Mouse (Mus musculus): ENCODE measurements at regions not wholly inside any gene's neighbourhood (a gene's known extent, or its start where the extent isn't known, plus 50 kb on each side); places are given as distances from the start of the nearest gene placed in this dataset.

DNA sequence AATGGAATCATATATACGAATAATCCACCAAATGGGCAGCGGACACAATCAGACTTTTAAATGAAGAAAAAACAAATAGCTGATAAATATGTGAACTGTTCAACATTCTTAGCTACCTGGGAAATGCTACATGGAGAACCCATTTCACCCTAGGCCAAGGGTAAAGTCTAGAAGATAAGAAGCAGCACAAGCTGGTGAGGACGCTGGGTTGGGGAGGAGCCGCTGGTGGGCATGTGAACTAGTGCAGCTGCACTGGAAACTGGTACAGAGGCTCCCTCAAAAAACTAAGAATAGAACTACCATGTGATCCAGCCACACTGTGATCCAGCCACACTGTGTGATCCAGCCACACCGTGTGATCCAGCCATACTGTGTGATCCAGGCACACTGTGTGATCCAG is 198.8 kb upstream of the Bmper start:
- in situ Hi-C loops (cut with MboI, MseI) = loop anchor here (10.0 kb wide), 1 partner anchor 409 kb away; no protein-coding TSS in a partner anchor

DNA sequence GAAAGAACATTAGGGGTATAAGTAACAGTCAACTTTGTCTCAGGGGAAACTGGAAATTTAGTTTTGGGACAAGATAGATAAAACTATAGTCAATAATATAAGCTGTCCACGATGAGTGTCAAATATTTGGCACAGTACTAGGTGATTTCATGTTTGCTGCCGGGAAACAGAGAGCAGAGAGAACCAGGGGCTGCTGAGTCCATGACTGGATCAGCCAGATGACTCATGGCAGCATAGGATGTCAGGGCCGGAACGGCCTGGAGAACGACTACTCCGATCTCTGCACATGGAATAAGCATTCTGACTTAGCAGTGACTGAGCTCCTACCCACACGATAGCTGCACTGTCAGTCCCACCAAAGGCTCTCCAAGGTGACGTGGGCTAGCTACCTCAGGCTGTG is 197.6 kb upstream of the Bmper start:
- in situ Hi-C loops (cut with MboI, MseI) = loop anchor here (5.0 to 10.0 kb wide), 2 partner anchors 410 to 473 kb away; no protein-coding TSS in a partner anchor

DNA sequence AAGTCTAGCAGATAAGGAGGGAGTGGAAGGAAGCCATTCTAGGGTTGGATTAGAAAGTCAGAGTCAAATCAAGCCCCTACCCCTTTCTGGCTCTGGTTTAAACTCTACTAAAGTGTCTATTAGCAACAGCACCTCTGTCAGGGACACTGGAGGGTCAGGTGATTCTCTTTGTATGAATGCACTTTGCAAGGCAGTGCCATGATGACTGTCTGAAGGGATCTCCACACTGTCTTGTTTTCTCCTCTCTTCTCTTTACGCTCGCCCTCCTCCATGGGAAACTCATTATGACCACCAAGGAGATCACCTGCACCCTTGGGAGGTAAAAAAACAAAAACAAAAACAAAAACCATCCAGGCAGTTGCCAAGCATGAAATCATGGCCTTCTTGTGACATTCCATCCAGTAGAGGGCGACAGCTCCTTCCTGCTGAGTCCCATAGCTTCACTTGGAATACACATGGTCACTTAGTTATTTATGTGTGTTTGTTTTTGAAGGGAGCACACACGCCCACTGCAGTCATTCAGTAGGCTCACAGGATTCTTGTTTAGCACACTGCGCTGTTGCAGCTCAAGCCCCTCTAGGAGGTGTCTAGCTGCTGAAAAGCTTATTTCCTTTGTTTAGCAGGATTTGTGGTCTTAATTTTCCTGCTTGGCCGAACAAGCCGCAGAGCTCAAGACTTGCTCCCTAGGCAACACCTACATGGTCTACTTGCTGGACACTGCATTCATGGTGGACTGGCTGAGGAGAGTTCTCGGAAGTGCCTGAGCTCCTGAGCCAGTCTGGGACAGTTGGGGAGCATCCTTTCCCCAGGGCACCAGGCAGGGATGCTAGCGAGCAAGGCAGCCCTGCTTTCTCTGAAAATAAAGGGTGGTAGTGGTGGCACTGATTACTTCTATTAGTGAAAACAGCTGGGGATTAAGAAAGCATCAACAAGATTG is 195.2 kb upstream of the Bmper start:
- in situ Hi-C loops (cut with MboI, MseI) = loop anchor here (5.0 to 10.0 kb wide), 2 partner anchors 413 to 475 kb away; no protein-coding TSS in a partner anchor

DNA sequence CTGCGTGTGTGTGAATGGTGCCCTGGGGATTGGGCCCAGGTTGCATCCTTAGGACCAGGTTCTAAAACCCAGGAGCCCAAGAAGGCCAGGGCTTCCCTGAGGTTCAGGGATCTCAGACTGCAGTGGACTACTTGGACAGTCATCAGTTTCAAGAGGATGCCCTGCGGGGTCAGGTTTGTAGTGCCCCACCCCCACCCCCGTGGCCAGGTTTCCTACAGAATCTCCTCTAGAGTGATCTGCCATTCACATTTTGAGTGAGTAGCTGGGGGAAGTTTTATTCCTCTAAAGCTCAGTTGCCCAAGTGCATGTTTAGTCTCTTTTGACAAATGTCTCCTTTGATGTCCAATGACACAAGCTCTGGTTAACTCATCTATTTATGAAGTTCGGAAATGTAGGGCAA is 193.5 kb upstream of the Bmper start:
- in situ Hi-C loops (cut with MboI, MseI) = loop anchor here (5.0 to 10.0 kb wide), 2 partner anchors 415 to 477 kb away; no protein-coding TSS in a partner anchor

DNA sequence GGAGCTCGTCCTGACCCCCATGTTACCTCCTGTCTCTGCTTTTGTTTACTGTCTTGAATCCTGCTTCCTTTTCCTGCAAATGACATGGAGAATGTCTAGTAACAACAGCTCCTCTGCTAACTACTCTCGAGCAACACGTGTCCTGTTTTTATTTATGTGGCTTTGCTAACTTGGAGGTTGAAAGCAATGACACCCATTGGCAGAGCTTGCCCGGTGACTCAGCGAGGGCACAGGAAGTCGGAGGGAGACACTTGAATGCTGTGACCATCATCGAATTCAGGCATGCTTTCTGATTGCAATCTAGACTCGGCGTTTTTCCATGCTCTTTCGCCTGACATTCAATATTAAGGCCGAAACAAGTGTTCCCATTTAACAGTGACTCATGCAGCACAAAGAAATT is 192.7 kb upstream of the Bmper start:
- in situ Hi-C loops (cut with MboI, MseI) = loop anchor here (5.0 kb wide), 2 partner anchors 182 to 313 kb away; no protein-coding TSS in a partner anchor

DNA sequence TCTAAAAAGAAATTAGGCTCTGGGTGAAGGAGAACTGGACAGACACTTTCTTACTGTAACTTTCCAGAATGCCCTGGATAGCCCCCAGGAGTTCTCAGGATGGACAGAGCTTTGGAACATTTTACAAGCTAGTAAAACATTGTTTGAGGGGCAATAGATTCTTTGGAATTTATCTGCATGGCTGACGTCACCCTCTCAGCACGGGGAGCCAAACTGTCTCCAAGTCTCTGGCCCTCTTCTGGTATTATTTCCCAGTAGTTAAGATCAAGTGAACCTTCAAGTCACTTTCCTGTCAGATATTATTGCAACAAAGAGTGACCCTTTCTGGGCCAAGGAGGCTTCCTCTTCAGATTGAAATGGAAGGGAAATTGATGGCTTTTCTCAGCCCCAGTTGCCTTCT is 192.3 kb upstream of the Bmper start:
- in situ Hi-C loops (cut with MboI, MseI) = loop anchor here (5.0 kb wide), 2 partner anchors 182 to 313 kb away; no protein-coding TSS in a partner anchor

DNA sequence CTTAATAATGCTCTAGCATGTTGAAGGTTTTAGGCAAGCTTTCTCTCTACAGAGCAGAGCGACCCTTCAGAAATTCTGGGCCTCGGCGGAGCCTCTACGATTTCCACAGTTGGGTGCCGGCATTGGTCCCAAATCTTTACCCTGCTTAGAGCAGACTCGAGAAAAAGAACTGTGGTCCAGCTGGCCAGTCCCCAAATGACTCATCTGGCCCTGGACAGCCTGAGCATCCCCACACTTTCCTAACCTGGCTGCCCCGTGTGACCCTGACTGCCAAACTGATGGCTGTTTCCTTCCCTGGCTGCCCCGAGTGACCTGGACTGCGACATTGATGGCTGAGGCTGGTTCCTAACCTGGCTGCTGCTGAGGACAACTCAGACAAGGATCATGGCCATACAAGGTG is 191.0 kb upstream of the Bmper start:
- in situ Hi-C loops (cut with MboI, MseI) = loop anchor here (5.0 kb wide), 2 partner anchors 180 to 315 kb away; no protein-coding TSS in a partner anchor

DNA sequence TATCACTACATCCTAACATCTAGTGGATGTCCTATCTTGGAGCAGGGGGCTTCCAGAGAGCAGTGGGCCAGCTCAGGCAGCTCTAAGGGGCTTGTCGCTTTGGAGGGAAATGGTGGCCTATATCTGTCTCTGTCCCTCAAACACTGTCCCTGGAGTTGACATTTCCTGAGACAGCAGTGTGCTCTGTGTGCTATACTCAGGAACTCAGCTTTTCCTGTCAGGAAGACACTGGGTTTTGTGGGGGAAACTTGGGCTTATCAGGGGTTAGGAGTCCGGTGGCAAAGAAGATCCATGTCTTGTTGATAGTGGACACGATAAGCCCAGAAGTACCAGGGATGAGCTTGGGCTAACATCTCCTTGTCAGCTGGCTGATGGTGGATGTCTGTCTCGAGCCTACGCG is 187.6 kb upstream of the Bmper start:
- in situ Hi-C loops (cut with MboI, MseI) = no loop called here

DNA sequence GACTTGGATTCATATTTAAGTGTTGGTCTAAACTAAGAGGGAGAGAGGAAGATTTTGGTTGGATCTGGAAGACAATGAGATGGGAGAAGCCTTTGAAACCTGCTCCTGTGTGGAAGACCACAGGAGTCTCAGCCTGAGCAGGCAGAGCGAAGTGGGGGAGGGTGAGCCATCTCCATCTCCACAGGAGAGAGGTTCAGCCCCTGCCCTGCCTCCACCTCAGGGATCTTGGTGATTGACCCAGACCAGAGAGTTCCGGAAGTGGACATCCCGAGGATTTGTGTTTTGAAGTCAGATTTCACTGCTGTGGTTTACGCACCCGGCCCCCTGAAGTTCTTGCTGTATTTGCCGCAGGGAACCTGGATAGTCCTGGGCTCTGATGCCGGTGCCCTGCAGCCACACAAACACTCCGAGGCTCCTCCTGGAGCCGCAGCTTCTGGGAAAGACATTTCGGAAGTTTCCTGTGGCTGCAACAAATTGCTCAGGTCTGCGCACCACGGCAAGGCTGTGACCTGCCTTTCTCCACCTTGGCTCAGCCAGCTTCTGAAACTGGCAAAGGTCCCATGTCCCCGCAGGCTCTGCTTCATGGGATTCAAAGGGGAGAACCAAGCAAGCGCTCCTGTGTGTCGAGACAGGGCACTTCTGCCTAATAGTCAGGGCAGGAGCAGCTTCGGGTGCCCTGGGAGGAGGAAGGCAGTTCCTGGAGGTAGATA is 186.8 kb upstream of the Bmper start:
- in situ Hi-C loops (cut with MboI, MseI) = no loop called here

DNA sequence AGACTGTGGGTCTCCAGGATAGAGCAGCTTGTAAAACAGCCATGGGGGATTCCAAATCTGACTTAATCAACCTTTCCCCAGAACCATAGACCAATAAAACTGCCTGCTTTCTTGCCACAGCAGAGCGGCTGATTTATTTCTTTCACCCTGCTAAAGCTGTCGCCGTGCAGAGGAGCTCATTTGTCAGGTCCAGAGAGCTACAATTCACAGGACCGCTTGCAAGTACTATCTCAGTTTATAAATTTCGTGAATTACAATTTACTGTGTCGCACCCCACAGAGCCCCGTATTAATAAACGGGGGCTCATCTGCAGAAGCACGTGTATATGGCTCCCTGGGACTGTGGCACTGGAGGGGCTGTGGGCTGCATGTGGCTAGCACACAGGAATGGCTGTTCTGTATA is 185.4 kb upstream of the Bmper start:
- in situ Hi-C loops (cut with MboI, MseI) = no loop called here

DNA sequence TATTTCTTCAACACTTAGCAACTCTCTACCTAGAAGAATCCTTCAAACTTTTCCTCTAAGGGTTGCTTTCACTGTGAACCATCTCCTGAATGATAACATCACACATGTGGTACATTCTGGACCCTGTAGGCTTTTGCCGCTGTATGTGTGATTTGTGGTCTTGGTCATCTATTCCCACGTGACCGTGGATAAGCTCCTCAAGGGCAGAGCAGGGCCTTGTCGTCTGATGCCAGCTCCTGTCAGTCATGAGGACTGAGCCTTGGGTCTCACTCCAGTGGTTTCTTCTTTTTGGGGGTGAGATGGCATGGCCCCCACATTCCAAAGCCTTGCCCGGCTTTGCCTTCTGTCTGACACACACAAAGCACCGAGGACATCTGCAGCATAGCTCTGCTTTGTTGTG is 183.3 kb upstream of the Bmper start:
- in situ Hi-C loops (cut with MboI, MseI) = no loop called here

DNA sequence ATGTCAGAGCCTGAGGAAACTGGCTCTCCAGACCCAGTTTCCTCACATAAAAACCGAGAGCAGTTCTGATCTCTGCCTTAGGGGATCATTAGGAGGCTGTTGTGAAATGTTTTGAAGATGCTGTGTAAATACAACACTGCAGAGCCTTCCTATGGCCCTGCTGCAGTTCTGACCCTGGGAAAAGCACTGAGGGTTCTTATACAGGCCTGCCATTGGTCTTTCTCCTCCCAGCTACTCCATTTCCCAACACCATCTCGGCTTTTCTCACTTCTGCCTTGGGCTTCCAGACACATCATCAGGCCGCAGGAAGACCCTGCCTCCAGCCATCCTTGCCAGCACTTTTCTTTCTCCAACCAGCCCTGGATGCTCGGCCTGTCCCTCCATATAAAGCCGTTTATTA is 181.9 kb upstream of the Bmper start:
- in situ Hi-C loops (cut with MboI, MseI) = no loop called here

DNA sequence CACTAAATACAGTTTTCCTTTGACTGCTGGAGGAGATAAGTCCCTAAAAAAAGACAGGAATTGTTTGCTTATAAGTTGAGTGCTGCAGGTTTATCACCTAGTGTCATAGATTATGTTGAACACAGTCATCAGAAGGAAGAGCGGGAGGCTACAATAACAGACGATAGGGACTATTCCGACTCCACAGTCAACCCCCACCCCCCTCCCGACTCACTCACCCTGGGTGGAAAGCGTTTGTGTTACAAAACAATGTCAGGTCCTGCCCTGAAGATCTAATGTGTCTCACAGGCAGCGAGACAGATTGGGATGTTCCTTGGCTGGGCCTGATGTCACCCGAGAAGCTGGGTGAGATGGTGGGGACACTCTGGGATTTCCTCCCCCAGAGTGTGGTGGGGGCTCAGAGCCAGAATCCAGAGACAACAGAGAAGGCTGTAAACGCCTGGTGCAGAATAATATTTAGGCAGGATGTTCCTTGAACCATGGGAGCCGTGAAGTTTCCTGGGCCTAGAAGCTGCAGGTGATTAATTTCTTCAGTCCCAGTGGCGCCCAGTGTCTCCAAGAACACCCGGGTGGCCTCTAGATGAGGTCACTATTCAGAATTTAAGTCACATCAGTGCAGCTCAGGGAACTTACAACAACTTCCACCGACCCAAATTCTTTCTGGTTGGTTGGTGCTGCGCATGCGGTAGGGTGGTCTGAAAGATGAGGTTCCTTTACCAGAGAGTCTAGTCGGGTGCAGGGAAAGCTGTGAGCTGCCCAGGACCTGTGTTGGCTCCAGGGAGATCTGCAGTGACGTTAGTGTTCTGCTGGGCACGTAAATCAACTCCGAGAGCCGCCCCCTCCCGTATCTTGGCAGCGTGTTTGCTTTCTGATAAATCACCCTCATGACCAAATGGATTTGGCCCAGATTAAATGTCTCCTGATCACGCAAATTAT is 181.1 kb upstream of the Bmper start:
- in situ Hi-C loops (cut with MboI, MseI) = no loop called here

DNA sequence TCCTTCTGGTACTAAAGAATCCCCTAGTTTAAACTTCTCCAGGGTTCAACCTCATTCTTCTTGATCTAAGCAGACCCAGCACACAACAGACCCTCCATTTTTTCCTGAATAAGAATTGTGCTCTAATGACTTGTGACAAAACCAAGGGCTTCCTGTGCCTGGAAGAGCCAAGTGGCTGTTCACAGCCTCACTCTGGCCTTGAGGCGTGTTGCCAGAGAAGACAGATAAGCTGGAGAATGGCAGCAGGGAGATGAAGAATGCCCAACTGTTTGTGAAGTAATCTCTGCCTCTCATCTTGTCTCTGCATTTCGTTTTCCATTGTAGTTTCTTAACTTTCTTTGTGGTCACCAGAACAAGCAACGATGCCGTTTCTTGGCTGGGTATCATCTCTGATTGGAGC is 179.9 kb upstream of the Bmper start:
- in situ Hi-C loops (cut with MboI, MseI) = no loop called here

DNA sequence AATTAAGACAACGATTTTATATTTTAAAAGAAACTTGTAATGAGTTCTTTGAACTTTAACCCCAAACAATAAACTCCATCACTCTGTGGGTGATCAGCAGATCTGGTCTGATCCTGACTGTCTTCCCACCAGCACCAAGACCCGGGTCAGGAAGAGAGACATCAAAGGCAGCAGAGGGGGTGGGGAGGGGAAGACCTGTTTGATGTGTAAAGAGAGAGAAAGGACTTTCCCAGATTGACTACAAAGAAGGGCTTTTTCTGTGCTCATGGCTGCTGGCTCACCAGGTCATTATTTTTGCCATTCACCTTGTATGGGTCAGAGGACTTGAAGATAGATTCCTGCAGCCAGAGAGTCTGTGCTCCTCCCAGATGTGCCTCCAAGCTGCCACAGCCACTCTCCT is 177.4 kb upstream of the Bmper start:
- in situ Hi-C loops (cut with MboI, MseI) = no loop called here

DNA sequence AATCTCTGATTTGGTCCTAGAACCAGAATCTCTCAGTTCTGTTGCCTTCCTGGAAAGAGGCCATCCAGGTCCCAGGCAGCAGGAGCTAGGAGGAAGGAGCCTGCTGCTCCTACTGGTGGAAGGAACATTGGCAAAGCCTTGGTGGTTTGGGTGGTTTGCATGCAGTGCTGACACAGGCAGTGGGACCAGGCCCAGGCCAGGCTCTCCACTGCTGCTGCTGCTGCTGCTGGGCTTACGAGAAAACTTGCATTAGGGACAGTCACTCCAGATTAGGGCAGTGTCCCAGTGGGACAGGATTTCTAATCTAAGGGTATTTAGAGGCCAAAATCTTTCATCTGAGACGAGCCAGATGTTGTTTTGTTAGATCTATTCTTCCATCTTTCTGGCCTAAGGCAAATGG is 172.1 kb upstream of the Bmper start:
- in situ Hi-C loops (cut with MboI, MseI) = no loop called here

DNA sequence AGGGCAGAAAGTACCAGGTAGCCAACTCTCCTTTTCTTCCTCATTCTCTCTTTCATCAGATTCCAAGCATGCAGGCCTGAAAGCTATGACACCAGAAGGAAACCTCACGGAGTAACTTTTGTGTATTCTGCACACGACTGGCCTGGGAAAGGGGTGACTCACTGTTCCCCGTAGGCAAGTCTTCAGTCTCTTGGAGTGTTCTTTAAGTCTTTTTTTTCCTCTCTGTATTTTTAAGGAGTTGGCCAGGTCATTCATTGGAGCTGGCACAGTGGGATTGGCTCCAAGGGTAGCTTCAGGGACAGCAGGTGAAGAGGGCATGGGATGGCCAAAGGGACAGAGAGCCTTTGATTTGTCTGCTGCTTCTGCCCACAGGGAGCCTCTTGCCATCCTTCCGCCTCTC is 163.3 kb upstream of the Bmper start:
- in situ Hi-C loops (cut with MboI, MseI) = no loop called here

DNA sequence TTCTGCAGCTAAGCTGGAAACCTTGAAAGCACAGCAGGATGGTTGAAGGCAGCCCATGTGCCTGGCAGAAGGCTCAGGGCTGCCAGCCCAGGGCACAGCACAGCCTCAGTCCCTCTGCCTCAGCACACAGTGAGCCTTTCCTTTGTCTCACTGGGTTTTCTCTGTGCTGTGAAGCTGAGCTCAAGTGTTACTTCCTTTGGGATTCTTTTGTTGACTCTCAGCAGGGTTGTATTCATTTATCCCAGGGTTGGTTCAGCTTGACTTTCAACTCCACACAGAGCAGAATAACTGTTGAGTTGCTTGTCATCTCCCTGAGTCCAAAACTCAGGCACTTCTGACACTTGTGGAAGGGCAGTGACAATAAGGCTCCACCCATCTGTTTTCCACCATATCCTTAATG is 162.3 kb upstream of the Bmper start:
- in situ Hi-C loops (cut with MboI, MseI) = no loop called here

DNA sequence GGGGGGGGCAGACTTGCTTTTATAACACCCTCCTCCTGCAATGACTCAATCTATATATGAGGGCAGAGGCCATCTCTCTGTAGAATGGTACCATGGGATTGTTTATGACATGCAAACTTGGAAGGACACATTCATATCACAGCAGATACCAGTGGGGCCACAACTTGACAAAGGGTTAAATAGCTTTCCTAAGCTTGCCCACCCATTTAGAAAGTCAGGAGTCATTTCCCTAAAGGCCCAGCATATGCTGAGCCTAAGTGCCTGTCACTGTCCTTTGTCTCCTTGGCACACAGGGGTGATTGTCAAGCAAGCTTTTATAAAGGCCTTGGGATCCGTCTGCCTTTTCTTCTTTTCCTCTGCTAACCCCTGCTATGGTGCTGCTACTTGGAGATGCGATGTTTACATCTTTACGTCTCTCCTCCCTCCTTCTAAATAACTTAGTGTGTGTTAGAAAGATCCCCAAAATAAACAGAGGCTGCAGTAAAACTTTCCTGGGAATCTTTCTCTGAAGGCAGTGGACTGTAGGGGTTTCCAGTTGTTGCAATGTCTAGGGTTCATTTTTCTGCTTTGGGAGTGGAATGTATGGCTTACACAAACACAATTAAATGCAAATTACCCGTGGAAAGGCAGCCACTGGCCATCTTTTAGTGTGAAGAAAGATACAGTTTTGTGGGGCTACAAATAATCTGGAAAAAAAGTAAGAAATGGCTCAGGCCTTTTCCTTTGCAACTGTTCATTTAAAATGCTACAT is 161.5 kb upstream of the Bmper start:
- in situ Hi-C loops (cut with MboI, MseI) = no loop called here

DNA sequence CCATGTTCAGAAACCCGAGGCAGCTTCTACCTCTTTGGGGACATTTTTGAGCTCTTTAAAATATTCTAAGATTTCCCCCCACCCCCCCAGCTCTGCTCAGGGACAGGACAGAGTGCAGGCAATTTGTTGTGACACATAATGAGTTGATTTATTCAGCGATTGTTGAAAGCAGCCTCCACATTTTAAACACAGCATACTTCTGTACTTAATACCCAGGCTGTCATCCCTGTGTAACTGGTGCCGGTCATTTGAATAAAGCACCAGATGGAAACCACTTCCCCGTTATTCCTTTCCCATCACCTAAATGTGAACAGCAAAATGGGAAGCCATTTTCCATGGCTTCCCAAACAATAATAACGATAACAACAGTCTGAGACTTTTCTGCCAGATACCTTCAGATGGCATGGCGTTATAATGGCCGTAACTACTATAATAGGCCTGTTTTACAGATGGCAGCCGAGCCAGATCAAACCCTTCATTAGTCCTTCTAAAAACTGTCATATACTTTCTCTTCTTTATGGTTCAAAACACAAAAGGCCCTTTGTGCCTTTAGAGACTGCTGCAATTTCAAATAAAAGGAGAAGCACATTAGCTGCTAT is 160.7 kb upstream of the Bmper start:
- in situ Hi-C loops (cut with MboI, MseI) = no loop called here

Data from regulatory T cell (primary cell).